Mouse (Mus musculus): ENCODE measurements around the gene Vps33b.

- TF ChIP-seq CTCF (IDR thresholded peaks at IDR 0.05; ENCODE audit: borderline replicate concordance, control insufficient read depth, extremely low read depth, insufficient read depth, low read length, poor library complexity) (no peak), POLR2A (IDR thresholded peaks at IDR 0.05; ENCODE audit: control insufficient read depth, extremely low read depth, insufficient read depth, low read length, poor library complexity) (no peak)
Measured at GRCm38 (mm10) chr7:80283226-80283918, 13.9 kb downstream of the Vps33b start.

All from thymus, adult 2 months (tissue).